Mouse (Mus musculus) embryonic fibroblast, embryonic 13.5 days (primary cell): ENCODE data around the gene Cckbr.

Source experiments
- CTCF ChIP-seq: IDR thresholded peaks from 2 replicates; pipeline ENCODE4 v1.5.1; 2011; ENCODE audit warnings: mild to moderate bottlenecking, control low read depth, low read length, moderate library complexity, borderline replicate concordance; ENCODE audit not compliant: insufficient read depth
- POLR2A ChIP-seq: IDR thresholded peaks from 2 replicates; pipeline ENCODE4 v1.6.1; 2011; ENCODE audit warnings: low read depth, mild to moderate bottlenecking, control low read depth, low read length, moderate library complexity

DNA sequence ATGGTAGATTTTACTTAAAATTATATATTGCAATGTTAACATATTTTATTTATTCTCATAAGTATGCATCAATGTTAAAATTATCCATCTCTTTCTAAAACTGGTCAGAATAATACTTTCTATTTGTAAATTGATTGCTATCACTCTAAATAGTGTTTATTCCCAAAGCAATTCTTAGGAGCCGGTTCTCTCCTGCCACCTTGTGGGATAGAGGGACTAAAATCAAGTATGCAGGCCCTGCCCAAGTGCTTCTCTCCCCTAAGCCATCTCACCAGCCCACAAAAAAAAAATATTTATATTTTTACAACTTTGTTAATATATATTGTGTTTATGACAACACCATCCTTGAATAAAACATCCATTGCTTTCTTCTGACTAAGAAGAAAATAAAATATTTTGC is 47.1 kb downstream of the Cckbr start:
- TF ChIP-seq CTCF, result no peak
- TF ChIP-seq POLR2A, result no peak
